Mouse (Mus musculus) gastrocnemius, postnatal 4 days (tissue): Measurements from ENCODE around the gene Pip4k2c. TPM values are rescaled to one million over a fixed set of nuclear protein-coding genes. Genes with fewer than 3 reads are reported as not detected.
"Not testable (repeated sequence)": the region's sequence is repeated elsewhere in the genome, so short reads cannot be mapped to it uniquely, and the experiment has no call there.

Experiments used
- DNase-seq, 2 experiments: peaks; one replicate each; pipeline ENCODE4 v3.0.0; 2021 to 2022; ENCODE audit warnings: low spot score in 2 of 2, mixed read lengths in 2 of 2
- total RNA-seq, 2 experiments: library from RNA; stranded (reverse); gene quantifications; 2 replicates each; pipeline ENCODE4 v1.2.3; 2021

The Pip4k2c gene
- total RNA-seq, 2 experiments from 2014 or later: 11.5 to 12.7 TPM

DNA sequence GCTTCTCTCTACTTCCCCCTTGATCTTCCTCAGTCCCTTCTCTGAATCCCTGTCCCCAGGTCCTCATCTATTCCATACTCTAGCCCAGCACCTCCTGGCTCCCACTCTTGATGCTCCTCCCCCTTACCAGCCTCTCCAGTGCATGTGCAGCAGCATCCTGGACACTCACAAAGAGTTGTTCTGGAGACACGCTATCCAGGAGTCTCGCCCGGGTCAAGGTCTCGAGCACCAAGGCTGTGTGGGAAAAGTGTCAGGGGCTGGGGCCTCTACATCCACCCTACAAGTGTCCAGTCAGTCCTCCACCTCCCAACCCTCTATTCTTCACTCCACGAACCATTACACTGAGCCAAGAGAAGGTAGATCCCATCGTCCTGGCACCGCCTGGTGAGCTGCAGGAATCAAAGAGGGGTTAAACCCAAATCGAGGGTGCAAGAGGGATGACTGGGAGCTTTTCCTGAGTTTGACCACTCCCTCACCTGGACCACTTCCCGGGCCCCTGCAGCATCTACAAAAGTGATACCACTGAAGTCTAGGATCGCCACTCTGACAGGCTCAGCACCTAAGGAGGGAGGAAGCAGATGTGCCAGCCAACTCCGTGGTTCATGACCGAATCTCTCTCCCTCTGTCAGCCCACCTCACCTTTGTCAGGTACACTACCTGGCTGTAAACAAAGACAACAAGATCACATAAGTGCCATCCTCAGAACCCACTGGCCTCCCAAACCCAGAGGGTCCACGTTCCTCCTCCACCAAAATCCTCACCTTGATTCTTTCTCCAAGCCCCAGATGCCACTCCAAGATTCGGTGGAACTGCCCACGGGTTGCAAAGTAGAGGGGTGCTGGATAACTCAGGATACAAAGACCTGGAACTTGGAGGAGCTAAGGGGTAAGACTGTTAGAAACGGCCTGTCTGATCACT lies 38.0 kb downstream of the Pip4k2c start:
- DNase-seq: no peak

- DNase-seq: no peak
Observed at GRCm38 (mm10) chr10:127171631-127172200, 39.7 kb downstream of the Pip4k2c start.

DNA sequence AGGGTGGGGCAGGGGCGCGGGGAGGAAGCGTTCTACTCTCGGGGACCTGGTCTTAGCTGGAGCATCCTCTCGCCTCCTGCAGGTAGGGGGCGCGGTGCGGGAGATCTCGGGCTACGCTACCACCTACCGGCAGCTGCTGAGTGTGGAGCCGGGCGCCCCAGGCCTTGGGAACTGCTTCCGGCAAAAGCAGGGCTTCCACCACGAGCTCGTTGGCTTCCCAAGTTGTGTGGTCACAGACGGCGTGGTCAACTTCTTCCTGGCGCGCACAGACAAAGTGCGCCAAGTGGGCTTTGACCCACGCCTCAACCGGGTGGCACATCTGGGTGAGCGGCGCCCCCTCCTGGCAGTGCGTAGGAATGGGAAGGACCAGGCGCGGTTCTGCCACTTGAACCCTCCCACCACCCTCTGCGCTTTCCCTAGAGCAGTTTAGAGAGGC lies 40.5 kb downstream of the Pip4k2c start:
- DNase-seq: peak in 1 of 2 experiments; percentile 68

DNA sequence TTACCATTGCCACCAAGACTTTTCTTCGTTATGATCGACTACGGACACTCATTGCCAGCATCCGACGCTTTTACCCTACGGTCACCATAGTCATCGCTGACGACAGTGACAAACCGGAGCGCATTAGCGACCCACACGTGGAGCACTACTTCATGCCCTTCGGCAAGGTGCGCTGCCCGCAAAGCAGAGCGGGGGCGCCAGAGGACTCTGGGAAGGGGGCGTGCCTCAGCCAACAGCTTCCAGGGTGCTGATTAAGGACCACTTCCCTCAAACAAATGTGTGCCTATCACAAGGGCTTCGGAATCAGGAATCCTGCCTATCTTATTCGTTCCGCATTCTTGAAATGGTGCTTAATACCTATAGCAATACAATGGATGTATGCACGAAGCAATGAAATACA lies 41.4 kb downstream of the Pip4k2c start:
- no peak for DNase-seq

- DNase-seq: no peak
Observed at GRCm38 (mm10) chr10:127167614-127168192, 43.7 kb downstream of the Pip4k2c start.

DNA sequence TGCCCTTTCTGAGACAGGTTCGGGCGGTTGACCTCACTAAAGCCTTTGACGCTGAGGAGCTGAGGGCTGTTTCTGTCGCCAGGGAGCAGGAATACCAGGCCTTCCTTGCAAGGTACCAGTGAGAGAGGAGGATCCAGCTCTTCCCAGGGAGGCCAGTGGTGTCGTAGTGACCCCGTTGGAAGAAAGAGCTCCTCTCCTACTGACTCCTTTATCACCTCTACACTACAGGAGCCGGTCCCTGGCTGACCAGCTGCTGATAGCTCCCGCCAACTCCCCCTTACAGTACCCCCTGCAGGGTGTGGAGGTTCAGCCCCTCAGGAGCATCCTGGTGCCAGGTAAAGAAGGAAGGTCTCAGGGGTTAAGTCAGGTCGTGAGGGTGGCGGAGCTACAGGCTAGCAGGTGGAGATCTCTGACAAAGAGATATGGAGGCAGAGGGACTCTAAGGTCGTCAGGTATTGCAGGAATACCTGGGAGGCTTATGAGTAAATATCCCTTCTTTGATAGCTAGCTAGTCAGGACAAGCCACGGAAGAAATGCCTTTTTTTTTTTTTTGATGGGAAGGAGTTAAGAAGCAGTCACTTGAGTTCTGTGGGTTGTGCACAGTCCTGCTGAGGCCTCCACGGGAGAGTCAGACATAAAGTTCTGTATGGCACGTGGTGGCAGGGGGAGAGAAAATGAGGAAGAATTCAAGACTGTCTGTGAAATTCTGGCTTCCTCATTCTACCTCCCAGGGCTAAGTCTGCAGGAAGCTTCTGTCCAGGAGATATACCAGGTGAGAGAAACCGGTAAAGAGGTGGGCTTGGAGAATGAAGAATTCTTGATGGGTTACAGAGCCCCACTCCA lies 44.4 kb downstream of the Pip4k2c start:
- DNase-seq: no peak

DNA sequence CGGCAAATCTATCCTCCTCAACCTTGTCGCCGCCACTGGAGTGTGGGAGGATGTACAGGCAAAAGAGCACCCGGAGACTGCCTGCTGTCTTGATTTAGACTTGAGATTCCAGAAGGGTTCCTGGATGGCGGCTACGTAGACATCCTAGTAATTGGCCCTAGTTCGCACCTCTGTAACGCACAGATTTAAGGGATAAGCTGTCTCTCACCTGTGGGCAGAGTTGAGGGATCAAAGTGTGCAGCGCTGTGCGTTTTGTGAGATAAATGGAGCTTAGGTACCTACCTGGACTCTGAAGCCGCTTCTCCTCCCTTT lies 45.0 kb downstream of the Pip4k2c start:
- DNase-seq: no peak

- no peak for DNase-seq
Observed at GRCm38 (mm10) chr10:127165654-127166403, 45.6 kb downstream of the Pip4k2c start.

GRCm38 (mm10) chr10:127165354-127165653 lies 46.1 kb downstream of the Pip4k2c start:
- no peak for DNase-seq

- DNase-seq: peak; percentile 57 to 75
Observed at GRCm38 (mm10) chr10:127164631-127165353, 46.6 kb downstream of the Pip4k2c start, which contains the start of gene B4galnt1. Gene B4galnt1, plus strand, starts transcription at chr10:127165225.

- no peak for DNase-seq
Observed at GRCm38 (mm10) chr10:127164190-127164589, 47.2 kb downstream of the Pip4k2c start.

DNA sequence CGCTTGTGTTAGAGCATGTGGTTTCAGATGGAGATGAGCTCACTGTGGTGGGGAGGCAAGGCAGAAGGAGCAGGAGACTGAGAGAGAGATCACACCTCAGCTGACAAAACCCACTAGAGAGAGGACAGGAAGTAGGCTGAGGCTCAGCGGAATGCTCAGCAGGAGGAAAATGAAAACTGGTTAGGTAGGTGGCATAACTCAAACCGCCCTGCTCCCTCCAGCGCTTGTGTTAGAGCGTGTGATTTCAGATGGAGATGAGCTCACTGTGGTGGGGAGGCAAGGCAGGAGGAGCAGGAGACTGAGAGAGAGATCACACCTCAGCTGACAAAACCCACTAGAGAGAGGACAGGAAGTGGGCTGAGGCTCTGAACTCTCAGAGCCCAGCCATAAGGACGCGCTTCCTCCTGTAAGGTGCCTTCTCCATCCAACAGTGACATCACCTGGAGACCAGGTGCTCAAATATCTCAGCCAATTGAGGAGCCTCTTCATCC lies 48.6 kb downstream of the Pip4k2c start:
- DNase-seq: not testable (repeated sequence)

DNA sequence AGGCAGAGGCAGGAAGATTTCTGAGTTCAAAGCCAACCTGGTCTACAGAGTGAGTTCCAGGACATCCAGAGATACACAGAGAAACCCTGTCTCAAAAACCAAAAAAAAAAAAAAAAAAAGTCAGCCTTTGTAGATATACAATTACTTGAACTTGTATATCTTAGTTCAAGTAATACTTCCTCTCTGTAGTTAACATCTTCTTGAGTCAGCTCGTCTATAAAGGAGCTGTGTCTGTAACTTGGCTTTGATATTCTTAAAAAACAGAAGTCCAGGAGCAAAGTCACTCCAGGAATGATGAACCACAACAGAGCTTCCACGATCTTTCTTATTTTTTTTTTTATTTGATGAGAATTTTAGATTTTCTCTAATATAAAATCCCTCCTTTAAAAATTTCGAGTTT lies 50.7 kb downstream of the Pip4k2c start:
- no peak for DNase-seq

GRCm38 (mm10) chr10:127160081-127160480 lies 51.3 kb downstream of the Pip4k2c start:
- no peak for DNase-seq

DNA sequence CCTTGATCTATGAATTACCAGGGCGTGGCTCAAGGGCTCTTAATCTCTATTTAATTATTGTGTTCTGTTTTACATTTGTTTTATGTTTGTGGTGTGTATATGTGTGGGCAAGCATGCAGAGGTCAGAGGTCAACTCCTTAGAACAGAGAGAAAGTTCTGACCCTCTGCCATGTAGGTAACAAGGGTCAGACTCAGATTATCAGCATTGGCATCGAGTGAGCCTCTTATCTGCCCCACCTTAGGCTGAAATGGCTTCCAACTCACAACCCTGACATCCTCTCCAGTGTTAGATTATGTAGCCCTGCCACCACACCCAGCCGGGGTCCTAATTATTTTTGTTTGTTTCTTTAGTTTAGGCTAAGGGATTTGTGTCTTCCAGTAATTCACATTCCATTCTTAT lies 52.9 kb downstream of the Pip4k2c start:
- DNase-seq: no peak

- DNase-seq: no peak
Observed at GRCm38 (mm10) chr10:127156511-127156910, 54.9 kb downstream of the Pip4k2c start.

- no peak for DNase-seq
Observed at GRCm38 (mm10) chr10:127156089-127156488, 55.3 kb downstream of the Pip4k2c start.

- DNase-seq: no peak
Observed at GRCm38 (mm10) chr10:127154652-127155051, 56.7 kb downstream of the Pip4k2c start.

- no peak for DNase-seq
Observed at GRCm38 (mm10) chr10:127154241-127154640, 57.1 kb downstream of the Pip4k2c start.

DNA sequence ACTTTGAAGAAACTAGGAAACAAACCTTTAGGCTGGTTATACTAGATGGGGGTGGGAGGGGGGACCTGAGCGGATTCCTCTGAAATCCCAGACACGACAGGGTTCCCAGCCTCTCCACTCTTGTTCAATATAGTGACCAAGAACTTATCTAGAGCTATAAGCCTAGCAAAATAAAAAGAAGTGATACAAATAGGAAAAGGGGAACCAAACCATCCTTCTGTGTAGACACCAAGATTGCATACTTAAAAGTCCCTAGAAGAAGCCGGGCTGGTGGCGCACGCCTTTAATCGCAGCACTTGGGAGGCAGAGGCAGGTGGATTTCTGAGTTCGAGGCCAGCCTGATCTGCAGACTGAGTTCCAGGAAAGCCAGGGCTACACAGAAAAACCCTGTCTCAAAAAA lies 58.1 kb downstream of the Pip4k2c start:
- no peak for DNase-seq
